Mouse (Mus musculus) liver, embryonic 14.5 days (tissue): ENCODE measurements around the gene Smim23.

Experiments used
- CTCF ChIP-seq: IDR thresholded peaks from 2 replicates; pipeline ENCODE4 v1.5.1; 2016; ENCODE audit warnings: antibody characterized with exemption, low read depth, control low read depth
- EP300 ChIP-seq: IDR thresholded peaks from 2 replicates; pipeline ENCODE4 v1.6.1; 2016; ENCODE audit warnings: antibody characterized with exemption, low read depth

DNA sequence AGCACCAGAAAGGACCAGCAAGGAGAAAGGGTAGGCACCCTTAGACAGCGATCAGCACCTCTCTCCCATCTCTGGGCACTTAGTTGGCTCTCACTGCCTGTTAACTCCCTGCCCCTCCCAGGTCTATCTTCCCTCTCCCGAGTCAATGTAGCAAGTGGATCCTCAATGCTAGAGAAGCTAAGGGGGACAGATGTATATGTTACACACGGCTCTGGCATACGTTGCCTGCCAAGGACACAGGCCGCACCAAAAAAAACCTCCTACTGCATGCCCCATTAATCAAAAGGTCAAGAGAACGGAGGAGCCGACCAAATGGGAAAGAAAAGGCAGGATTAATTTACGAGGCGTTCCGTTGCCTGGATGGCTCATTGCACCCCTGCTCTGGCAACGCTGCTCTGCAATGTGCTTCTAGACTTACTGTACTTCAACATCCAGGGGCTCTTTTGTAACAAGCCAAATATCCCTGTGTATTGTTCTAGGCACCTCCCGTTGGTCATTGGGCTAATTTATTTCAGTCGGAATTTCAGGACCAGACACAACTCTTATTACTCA, 10.0 kb upstream of the Smim23 start:
- TF ChIP-seq CTCF (no peak), EP300 (no peak)
